Mouse (Mus musculus) limb, embryonic 11.5 days (tissue): ENCODE data around the gene Retreg3. TPM values are rescaled to one million over a fixed set of nuclear protein-coding genes. Genes with fewer than 3 reads are reported as not detected.

Source experiments
- ATAC-seq: fragments of 200-750 bp; cut with Nextera tagmentation; 2 replicates; pipeline ENCODE4 v1.8.0; 2017; ENCODE audit warnings: low read depth; ENCODE audit not compliant: insufficient number of reproducible peaks, low FRiP score, low TSS enrichment
- DNase-seq: peaks from one replicate; pipeline ENCODE4 v3.0.0-alpha.2; 2015; ENCODE audit warnings: low spot score
- H3K27ac ChIP-seq: fragments of 300-500 bp; sonication (generic); replicated peaks from 2 replicates; pipeline ENCODE4 v1.5.1; 2014; ENCODE audit warnings: low read depth, mild to moderate bottlenecking, low read length
- H3K27me3 ChIP-seq: fragments of 300-500 bp; sonication (generic); 2 replicates; pipeline ENCODE4 v1.6.1; 2014; ENCODE audit warnings: mild to moderate bottlenecking, low read length, mixed read lengths; ENCODE audit not compliant: control insufficient read depth, insufficient read depth
- H3K36me3 ChIP-seq: fragments of 300-500 bp; sonication (generic); 2 replicates; pipeline ENCODE4 v1.6.1; 2014; ENCODE audit warnings: mild to moderate bottlenecking, low read length, moderate library complexity, mixed read lengths; ENCODE audit not compliant: control insufficient read depth, insufficient read depth
- H3K4me1 ChIP-seq: fragments of 300-500 bp; sonication (generic); 2 replicates; pipeline ENCODE4 v1.6.1; 2014; ENCODE audit warnings: low read length, mixed read lengths; ENCODE audit not compliant: control insufficient read depth, insufficient read depth
- H3K4me2 ChIP-seq: fragments of 300-500 bp; sonication (generic); 2 replicates; pipeline ENCODE4 v1.6.1; 2014; ENCODE audit warnings: low read depth, mild to moderate bottlenecking, moderate library complexity; ENCODE audit not compliant: severe bottlenecking
- H3K4me3 ChIP-seq: fragments of 300-500 bp; sonication (generic); 2 replicates; pipeline ENCODE4 v1.5.1; 2014; ENCODE audit warnings: low read depth, low read length
- H3K9ac ChIP-seq: fragments of 300-500 bp; sonication (generic); 2 replicates; pipeline ENCODE4 v1.6.1; 2014; ENCODE audit warnings: mild to moderate bottlenecking, low read length
- H3K9me3 ChIP-seq: fragments of 300-500 bp; sonication (generic); 2 replicates; pipeline ENCODE4 v1.6.1; 2016; ENCODE audit warnings: low read length; ENCODE audit not compliant: control insufficient read depth
- WGBS: fragments of 180-500 bp; shearing (Covaris S2); extraction: QIAGEN DNeasy Blood & Tissue Kit; methylation state at CpG from one replicate; pipeline ENCODE4 v1.1.7; 2014; 5-methylcytosine and 5-hydroxymethylcytosine counted together
- polyA plus RNA-seq: library from polyadenylated mRNA; unstranded; fragments of >200 nt; fragmentation: Nextera tagmentation; extraction: Ambion mirVana; gene quantifications from 2 replicates; pipeline ENCODE4 v1.2.1, GENCODE M21; 2014

Retreg3 gene
- polyA plus RNA-seq, 1 experiment from 2014 or later, result 10.3 TPM

GRCm38 (mm10) chr11:101070987-101071386 lies 48.7 kb downstream of the Retreg3 start:
- no peak overlapping the region for H3K4me2 ChIP-seq
- no peak overlapping the region for H3K27ac ChIP-seq
- 72% methylated on average over 6 of the region's 6 CpGs for WGBS
- no peaks in the 10 kb centered on the region for H3K9me3 ChIP-seq
- H3K27me3 ChIP-seq, result 0 out of 2 replicates have a peak, but pooled peaks cover 2% of the 10 kb centered on the region
- no peak for DNase-seq
- H3K9ac ChIP-seq, result no peak overlapping the region
- no peak overlapping the region for H3K4me3 ChIP-seq
- ATAC-seq, result no peak
- no peaks in the 10 kb centered on the region for H3K36me3 ChIP-seq
- no peaks in the 10 kb centered on the region for H3K4me1 ChIP-seq

- Histone ChIP-seq H3K36me3 (no peaks in the 10 kb centered on the region), H3K4me3 (peak overlapping the region; percentile 78), H3K9ac (peak overlapping the region; percentile 76), H3K4me2 (peak overlapping the region; percentile 96), H3K27me3 (0 out of 2 replicates have a peak, but pooled peaks cover 2% of the 10 kb centered on the region), H3K9me3 (no peaks in the 10 kb centered on the region), H3K27ac (no peak overlapping the region), H3K4me1 (no peaks in the 10 kb centered on the region)
- 0% methylated on average over 36 of the region's 36 CpGs for WGBS
- 0 out of 2 replicates have a peak, but pooled peaks have one; percentile 32 for ATAC-seq
- DNase-seq, result no peak
Observed at GRCm38 (mm10) chr11:101070189-101070527, 49.5 kb downstream of the Retreg3 start.

DNA sequence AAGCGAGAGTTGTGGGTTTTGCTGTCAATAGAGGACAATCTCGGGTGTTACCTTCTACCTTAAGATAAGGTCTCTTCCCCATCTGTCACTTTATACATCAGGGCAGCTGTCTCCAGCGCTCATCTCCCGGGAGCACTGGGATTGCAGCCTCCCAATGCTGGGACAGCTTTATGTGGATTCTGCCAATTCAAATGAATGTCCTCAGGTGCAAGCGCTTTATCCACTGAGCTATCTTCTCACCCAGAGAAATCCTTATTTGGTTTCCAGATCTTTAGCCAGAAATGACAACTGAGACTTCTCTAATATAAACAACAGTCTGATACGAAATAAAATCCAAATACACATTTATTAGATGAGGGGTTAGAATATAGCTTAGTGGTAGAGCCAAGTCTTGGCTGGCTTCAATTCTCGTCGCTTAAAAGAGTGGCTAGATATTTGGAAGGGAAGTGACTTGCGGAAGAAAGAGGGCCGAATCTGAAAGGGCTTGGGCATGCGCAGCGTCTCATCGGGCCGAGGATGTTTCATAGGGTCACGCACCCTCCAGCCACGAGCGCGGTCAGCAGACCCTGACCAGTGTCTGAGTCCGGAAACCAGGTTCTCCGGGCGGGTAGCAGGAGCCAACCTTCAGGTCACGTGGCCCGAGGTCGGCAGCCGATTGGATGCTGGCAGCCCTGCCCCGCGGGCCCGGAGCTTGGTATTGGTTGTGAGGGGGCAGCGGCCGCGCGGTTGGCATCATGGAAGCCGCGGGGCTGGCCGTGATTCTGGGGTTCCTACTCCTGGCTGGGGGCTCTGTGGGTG lies 50.1 kb downstream of the Retreg3 start, which contains the start of gene Naglu:
Gene Naglu (plus strand): TSS at position 622 of the 798 bp plus-strand sequence.
- H3K36me3 ChIP-seq, result no peaks in the 10 kb centered on the region
- peak within 1 kb of the TSS; percentile 76 for H3K9ac ChIP-seq
- peak within 1 kb of the TSS; percentile 96 for H3K4me2 ChIP-seq
- DNase-seq (peak; percentile 91), ATAC-seq (peak; percentile 72; the same call in 1 of the 2 replicates)
- H3K4me3 ChIP-seq, result peak within 1 kb of the TSS; percentile 78
- H3K27me3 ChIP-seq, result 0 out of 2 replicates have a peak, but pooled peaks cover 2% of the 10 kb centered on the region
- WGBS, result 6% methylated on average over 35 of the region's 35 CpGs
- H3K9me3 ChIP-seq, result no peaks in the 10 kb centered on the region
- H3K4me1 ChIP-seq, result no peaks in the 10 kb centered on the region
- no peak within 1 kb of the TSS for H3K27ac ChIP-seq

- Histone ChIP-seq H3K4me2 (peak overlapping the region; percentile 43), H3K4me3 (peak overlapping the region; percentile 12; the same call in 1 of the 2 replicates), H3K27me3 (0 out of 2 replicates have a peak, but pooled peaks cover 2% of the 10 kb centered on the region), H3K9ac (no peak overlapping the region), H3K27ac (no peak overlapping the region), H3K36me3 (no peaks in the 10 kb centered on the region), H3K9me3 (no peaks in the 10 kb centered on the region), H3K4me1 (peaks cover 11% of the 10 kb centered on the region)
- ATAC-seq (no peak), DNase-seq (peak; percentile 92)
- 22% methylated on average over 18 of the region's 18 CpGs for WGBS
Observed at GRCm38 (mm10) chr11:101066549-101067412, 52.9 kb downstream of the Retreg3 start.

- DNase-seq, result no peak
- Histone ChIP-seq H3K4me1 (peaks cover 11% of the 10 kb centered on the region), H3K27me3 (no peaks in the 10 kb centered on the region), H3K4me2 (no peak overlapping the region), H3K36me3 (no peaks in the 10 kb centered on the region), H3K9me3 (no peaks in the 10 kb centered on the region), H3K27ac (no peak overlapping the region), H3K4me3 (no peak overlapping the region), H3K9ac (no peak overlapping the region)
- WGBS, result 95% methylated on average over 9 of the region's 9 CpGs
- no peak for ATAC-seq
Observed at GRCm38 (mm10) chr11:101065002-101065401, 54.7 kb downstream of the Retreg3 start.

DNA sequence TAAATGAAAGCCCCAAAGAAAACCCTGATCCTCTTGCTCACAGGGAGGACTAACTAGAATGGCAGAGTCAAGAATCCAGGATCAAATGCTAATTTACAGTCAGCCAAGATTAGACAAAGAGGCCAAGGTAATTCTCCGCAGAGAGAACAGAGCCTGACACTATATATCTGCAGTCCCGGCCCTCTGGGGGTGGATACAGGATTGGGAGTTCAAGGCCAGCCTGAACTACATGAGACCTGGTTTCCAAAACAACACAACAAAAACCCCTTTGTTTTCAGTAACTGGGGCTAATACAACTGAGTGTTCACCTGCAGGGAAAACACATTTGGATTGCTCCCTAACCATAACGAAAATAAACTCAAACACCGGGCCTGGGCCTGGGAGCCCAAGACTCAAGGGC lies 55.2 kb downstream of the Retreg3 start:
- WGBS, result 80% methylated on average over 4 of the region's 4 CpGs
- DNase-seq, result no peak
- Histone ChIP-seq H3K4me3 (no peak overlapping the region), H3K4me1 (peaks cover 11% of the 10 kb centered on the region), H3K9ac (no peak overlapping the region), H3K4me2 (no peak overlapping the region), H3K9me3 (no peaks in the 10 kb centered on the region), H3K27ac (no peak overlapping the region), H3K27me3 (no peaks in the 10 kb centered on the region), H3K36me3 (no peaks in the 10 kb centered on the region)
- no peak for ATAC-seq

GRCm38 (mm10) chr11:101063676-101064327 lies 55.9 kb downstream of the Retreg3 start:
- 30% methylated on average over 12 of the region's 12 CpGs for WGBS
- no peak for ATAC-seq
- H3K9ac ChIP-seq, result peak overlapping the region; percentile 22; the same call in 1 of the 2 replicates

More at GRCm38 (mm10) chr11:101063676-101064327, 55.9 kb downstream of the Retreg3 start:
- Histone ChIP-seq H3K36me3 (no peaks in the 10 kb centered on the region), H3K4me1 (peaks cover 11% of the 10 kb centered on the region), H3K27me3 (no peaks in the 10 kb centered on the region), H3K27ac (peak overlapping the region; percentile 81), H3K4me2 (no peak overlapping the region; the same call in 1 of the 2 replicates), H3K4me3 (no peak overlapping the region), H3K9me3 (no peaks in the 10 kb centered on the region)
- no peak for DNase-seq
